Mouse (Mus musculus) thymus, postnatal 10 days (tissue): ENCODE results near the gene Parl.

Experiments used
- DNase-seq, 2 experiments: peaks; one replicate each; pipeline ENCODE4 v3.0.0; 2021; ENCODE audit warnings: low spot score in 2 of 2

Parl gene

GRCm38 (mm10) chr16:20301770-20302649, at the start of gene Parl:
Parl (minus strand) TSS chr16:20302387.
- DNase-seq: peak; percentile 57 to 88

GRCm38 (mm10) chr16:20345464-20345863, 43.3 kb upstream of the Parl start:
- DNase-seq: no peak

- DNase-seq: no peak
Measured at GRCm38 (mm10) chr16:20338616-20339015, 36.4 kb upstream of the Parl start.

- no peak for DNase-seq
Measured at GRCm38 (mm10) chr16:20334918-20335317, 32.7 kb upstream of the Parl start.

DNA sequence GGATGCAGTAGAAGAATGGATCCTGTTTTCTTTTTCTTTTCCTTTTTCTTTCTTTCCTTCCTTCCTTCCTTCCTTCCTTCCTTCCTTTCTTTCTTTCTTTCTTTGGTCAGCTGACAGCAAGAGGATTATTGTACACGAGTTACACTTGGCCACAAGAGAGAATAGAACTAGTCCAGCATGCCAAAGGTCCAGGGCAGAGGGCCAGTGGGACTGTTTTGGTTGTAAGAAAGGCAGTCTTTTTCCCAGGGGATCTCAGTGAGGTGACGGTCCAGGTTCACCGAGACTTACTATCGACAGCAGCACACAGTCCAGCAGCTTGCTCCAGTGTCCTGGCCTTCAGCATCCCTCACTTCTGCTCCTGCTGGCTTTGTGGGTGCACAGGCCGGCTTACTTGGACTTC, 26.1 kb upstream of the Parl start:
- no peak for DNase-seq

DNA sequence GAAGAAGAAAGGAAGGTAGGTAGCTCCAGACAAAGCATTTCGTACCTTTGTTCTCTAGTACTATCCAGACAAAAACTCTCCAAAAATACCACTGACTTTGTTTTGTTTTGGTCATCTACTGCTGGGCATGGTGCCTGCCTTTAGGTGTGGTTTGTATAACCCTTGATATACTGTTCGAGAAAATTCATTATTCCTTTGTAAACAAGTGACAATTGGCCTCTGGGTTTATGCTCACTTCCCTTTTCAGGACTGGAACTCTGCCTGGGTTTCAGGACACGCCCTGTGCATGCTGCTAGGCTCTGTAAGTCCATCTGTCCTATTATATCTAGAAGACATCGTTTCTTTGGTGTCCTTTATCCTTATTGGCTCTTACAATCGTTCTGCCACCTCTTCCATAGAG, 23.1 kb upstream of the Parl start, which contains the start of gene Cyp2ab1:
Cyp2ab1 (minus strand) TSS at position 119 of the 400 bp plus-strand sequence.
- DNase-seq: no peak

DNA sequence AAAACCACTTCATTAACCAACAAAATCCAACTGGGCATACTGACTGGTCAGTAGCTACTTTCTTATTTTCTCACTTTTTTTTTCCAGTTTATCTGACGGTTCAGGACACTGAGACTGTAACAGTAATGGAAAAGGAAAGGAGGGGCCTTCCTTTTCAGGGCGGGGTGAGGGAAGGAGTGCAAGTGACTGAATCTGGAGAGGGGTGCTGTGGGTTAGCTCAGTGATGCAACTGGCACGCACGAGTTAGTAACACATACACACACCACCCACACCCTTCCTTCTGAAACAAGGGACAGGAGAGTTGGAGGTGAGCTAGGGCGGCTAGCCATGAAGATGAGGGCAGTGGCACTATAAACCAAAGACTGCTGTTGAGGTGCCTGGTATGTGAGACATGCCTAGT, 21.7 kb upstream of the Parl start:
- no peak for DNase-seq

GRCm38 (mm10) chr16:20322274-20322673, 20.1 kb upstream of the Parl start:
- DNase-seq: no peak

DNA sequence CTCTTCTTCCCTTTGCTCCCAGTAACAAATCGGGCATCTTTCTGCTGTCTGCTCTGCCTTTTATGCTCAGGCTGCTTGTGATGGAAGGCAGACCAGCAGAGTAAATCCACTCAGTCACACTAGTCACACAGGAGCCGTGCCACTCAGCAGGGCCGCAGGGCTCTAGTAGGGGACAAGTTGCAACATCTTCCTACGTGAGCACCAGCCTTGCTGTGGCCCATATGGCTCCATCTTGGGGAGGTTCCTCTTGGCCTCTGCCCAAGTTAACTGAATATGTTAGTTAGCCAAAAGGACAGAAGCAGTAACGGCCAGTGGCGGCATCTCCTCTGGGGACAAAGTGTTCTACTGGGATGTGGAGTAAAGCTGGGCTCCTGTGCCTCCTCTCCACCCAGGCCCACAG, 14.6 kb upstream of the Parl start:
- no peak for DNase-seq

- DNase-seq: no peak
Measured at GRCm38 (mm10) chr16:20315266-20315665, 13.1 kb upstream of the Parl start.

GRCm38 (mm10) chr16:20312272-20312671, 10.1 kb upstream of the Parl start:
- no peak for DNase-seq

- DNase-seq: no peak
Measured at GRCm38 (mm10) chr16:20300076-20300475, 2.1 kb downstream of the Parl start.

DNA sequence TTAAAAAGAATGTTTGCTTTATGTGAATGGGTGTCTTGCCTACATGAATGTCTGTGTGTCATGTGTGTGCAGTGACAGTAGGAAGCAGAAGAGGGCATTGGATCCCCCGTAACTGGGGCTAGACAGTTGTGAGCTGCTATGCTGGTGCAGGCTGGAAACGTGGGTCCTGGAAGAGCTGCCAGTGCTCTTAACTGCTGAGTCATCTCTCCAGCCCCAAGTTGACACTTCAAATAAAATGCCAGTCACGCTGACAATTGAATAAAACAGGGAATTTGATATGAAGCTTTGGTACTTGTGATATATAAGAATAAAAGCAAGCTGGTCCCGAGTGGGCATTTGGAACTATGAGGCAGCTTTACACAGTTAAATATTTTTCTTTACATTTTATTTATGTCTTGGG, 21.9 kb downstream of the Parl start:
- no peak for DNase-seq

GRCm38 (mm10) chr16:20279395-20279794, 22.8 kb downstream of the Parl start:
- no peak for DNase-seq

DNA sequence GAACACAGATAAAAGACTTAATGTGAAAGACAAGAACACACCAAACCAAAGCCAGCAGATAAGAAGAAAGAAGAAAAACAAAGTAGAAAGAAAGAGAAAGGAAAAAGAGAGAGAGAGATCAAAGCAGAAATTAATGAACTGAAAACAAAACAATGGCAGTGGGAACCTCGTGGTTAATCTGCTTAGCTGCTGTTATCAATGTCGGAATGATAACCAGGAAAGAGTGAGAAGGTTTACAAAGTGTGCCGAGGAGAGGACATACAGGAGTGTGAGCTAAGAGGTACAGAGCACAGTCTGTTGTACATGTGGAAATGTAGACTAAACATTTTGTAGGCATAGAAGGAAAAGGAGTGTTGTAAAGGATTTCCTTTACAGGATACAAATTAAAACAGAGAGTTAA, 29.2 kb downstream of the Parl start:
- DNase-seq: no peak

DNA sequence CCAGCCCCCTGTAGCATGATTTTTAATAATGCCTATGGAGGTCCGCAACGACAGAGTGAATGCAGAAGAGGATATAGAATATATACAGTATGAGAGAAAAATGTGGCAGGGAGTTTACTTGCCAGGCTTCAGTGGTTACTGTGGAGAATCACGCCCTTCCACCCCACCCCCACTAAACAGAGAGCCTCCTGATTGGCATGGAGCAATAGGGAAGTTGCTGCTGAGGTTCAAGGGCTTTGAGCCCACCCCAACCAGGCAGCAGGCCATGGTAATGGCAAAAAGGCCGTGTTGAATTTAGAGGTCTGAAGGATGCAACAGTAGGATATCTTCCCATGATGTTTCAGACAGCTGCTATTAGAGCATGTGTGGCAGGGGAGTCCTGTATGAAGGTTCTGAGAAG, 30.8 kb downstream of the Parl start:
- no peak for DNase-seq

DNA sequence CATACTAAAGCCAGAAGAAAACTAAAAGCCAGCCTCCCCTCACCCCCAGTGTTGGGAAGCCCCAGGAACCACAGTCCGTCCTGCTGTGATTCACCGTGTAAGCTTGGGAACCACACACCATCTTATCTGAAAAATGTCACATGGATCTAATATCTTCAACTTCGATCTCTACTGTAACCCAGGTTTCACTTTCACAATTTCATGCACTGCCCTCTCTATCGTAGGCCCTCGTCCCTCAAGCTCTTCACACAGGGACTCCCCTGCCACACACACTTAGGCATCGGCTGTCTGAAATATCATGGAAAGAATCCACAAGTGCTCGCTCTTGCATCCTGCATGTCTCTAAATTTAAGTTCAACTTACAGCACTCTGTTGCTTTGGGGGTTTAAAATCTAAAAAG, 37.1 kb downstream of the Parl start:
- no peak for DNase-seq

- no peak for DNase-seq
Measured at GRCm38 (mm10) chr16:20257926-20258325, 44.3 kb downstream of the Parl start.

GRCm38 (mm10) chr16:20248442-20249174, 53.6 kb downstream of the Parl start:
- DNase-seq: no peak

GRCm38 (mm10) chr16:20247103-20247502, 55.1 kb downstream of the Parl start:
- DNase-seq: no peak

DNA sequence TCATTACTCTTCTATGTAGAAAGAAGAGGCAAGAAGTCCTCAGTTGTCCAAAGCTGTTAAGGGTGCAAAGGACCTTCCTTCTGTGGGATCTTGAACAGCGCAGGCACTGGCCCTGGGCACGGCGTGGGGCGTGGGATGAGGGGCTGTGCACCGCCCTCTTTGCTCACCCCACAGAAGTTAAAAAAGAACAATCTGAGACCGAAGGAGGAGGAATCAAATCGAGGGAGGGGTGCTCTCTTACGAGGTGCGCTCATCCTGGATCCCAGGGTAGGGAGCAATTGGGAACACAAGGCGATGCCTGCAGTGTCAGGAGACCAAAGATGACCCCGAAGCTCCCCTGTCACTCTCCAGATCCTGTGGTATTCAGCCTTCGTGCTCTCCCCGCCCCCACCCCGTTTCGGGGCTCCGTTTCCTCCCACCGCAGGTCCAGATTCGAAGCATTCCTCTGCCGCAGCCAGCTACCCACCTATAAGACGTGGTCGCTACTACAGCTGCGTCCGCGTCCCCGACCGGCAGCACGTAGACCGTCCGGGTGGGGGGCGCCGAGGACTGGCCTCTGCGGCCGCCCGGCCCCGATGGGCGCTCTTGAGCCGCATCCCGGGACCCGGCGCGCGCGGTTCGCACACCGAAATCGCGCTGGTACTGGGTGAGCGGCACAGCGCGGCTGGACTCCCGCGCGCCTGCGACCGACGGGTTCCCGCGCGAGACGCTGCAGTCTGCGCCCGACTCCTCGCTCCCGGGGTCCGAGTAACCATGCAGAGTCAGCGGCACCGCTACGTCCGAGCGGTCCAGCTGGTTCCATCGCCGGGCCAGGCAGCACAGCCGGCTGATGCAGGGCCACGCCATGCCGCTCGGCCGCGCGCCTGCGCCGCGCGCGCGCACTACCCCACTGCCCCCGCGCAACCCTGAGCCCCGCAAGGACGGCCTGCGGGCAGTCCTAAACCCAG, 61.4 kb downstream of the Parl start, which contains the start of gene Map6d1:
Map6d1 (minus strand) TSS at position 891 of the 947 bp plus-strand sequence.
- DNase-seq: peak in 1 of 2 experiments; percentile 17

DNA sequence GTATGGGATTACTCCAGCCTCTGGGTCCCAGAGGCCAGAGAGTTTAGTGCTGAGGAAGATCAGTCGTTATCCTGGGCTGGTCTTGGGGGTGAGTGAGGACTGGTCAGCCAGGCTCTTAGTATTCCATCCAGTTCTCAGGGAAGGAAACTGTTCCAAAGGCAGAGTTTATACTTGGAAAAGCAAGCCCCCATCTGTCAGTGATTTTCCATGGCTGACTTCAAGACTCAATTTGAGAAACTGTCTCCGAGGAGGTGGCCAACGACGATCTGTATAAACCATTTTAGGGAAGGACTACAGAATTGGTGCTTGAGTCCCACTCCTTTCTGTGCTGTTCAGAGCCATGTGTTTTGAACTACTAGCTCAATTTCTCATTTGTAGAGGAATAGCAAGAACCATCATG, 63.5 kb downstream of the Parl start:
- DNase-seq: no peak
